Mouse (Mus musculus): ENCODE data around the gene Castor1. TPM values are rescaled to one million over a fixed set of nuclear protein-coding genes. Genes with fewer than 3 reads are reported as not detected.
A peak's percentile ranks its signal among the peaks of the same experiment; 100 is the strongest.

Castor1 gene
- polyA plus RNA-seq, 1 experiment from 2014 or later = 2.1 TPM

- Histone ChIP-seq H3K36me3 (ENCODE audit: control insufficient read depth, insufficient read depth, low read length) (no peaks in the 10 kb centered on the region), H3K27me3 (ENCODE audit: control insufficient read depth, insufficient read depth, low read length) (peaks cover 17% of the 10 kb centered on the region), H3K4me2 (ENCODE audit: low read length) (no peak overlapping the region), H3K9ac (replicated peaks; ENCODE audit: low read length) (no peak overlapping the region), H3K27ac (replicated peaks; ENCODE audit: low read depth, low read length) (no peak overlapping the region), H3K4me3 (replicated peaks; ENCODE audit: low read depth, low read length) (no peak overlapping the region), H3K9me3 (ENCODE audit: control insufficient read depth, low read length) (peaks cover 5% of the 10 kb centered on the region; the same call in 1 of the 2 replicates), H3K4me1 (ENCODE audit: control insufficient read depth, insufficient read depth, low read length) (peaks cover 8% of the 10 kb centered on the region; the same call in 1 of the 2 replicates)
- WGBS = 78% methylated on average over 17 of the region's 17 CpGs
- ATAC-seq (ENCODE audit: low FRiP score, low TSS enrichment) (no peak), DNase-seq (no peak)
These were observed 4.3 kb downstream of the Castor1 start for GRCm38 (mm10) chr11:4222046-4222950.

GRCm38 (mm10) chr11:4223393-4224188 is 5.6 kb downstream of the Castor1 start:
- Histone ChIP-seq H3K27me3 (ENCODE audit: control insufficient read depth, insufficient read depth, low read length) (peaks cover 4% of the 10 kb centered on the region; the same call in 1 of the 2 replicates), H3K27ac (replicated peaks; ENCODE audit: low read depth, low read length) (no peak overlapping the region), H3K36me3 (ENCODE audit: control insufficient read depth, insufficient read depth, low read length) (no peaks in the 10 kb centered on the region), H3K9ac (replicated peaks; ENCODE audit: low read length) (no peak overlapping the region), H3K4me2 (ENCODE audit: low read length) (no peak overlapping the region), H3K4me1 (ENCODE audit: control insufficient read depth, insufficient read depth, low read length) (no peaks in the 10 kb centered on the region), H3K4me3 (replicated peaks; ENCODE audit: low read depth, low read length) (no peak overlapping the region), H3K9me3 (ENCODE audit: control insufficient read depth, low read length) (no peaks in the 10 kb centered on the region)
- ATAC-seq (ENCODE audit: low FRiP score, low TSS enrichment) (no peak; the same call in 1 of the 2 replicates), DNase-seq (no peak)
- WGBS = 40% methylated on average over 5 of the region's 7 CpGs

GRCm38 (mm10) chr11:4224223-4224622 is 6.2 kb downstream of the Castor1 start:
- Histone ChIP-seq H3K27me3 (ENCODE audit: control insufficient read depth, insufficient read depth, low read length) (peaks cover 3% of the 10 kb centered on the region; the same call in 1 of the 2 replicates), H3K4me2 (ENCODE audit: low read length) (no peak overlapping the region), H3K36me3 (ENCODE audit: control insufficient read depth, insufficient read depth, low read length) (no peaks in the 10 kb centered on the region), H3K4me3 (replicated peaks; ENCODE audit: low read depth, low read length) (no peak overlapping the region), H3K4me1 (ENCODE audit: control insufficient read depth, insufficient read depth, low read length) (no peaks in the 10 kb centered on the region), H3K9me3 (ENCODE audit: control insufficient read depth, low read length) (no peaks in the 10 kb centered on the region), H3K9ac (replicated peaks; ENCODE audit: low read length) (no peak overlapping the region), H3K27ac (replicated peaks; ENCODE audit: low read depth, low read length) (no peak overlapping the region)
- no peak for ATAC-seq (ENCODE audit: low FRiP score, low TSS enrichment)
- no peak for DNase-seq
- WGBS = 45% methylated on average over 2 of the region's 2 CpGs

- ATAC-seq (ENCODE audit: low FRiP score, low TSS enrichment) (no peak), DNase-seq (no peak)
- H3K27ac ChIP-seq (replicated peaks; ENCODE audit: low read depth, low read length) = no peak overlapping the region
- no peaks in the 10 kb centered on the region for H3K9me3 ChIP-seq (ENCODE audit: control insufficient read depth, low read length)
- H3K4me2 ChIP-seq (ENCODE audit: low read length) = no peak overlapping the region
- H3K4me1 ChIP-seq (ENCODE audit: control insufficient read depth, insufficient read depth, low read length) = no peaks in the 10 kb centered on the region
- H3K36me3 ChIP-seq (ENCODE audit: control insufficient read depth, insufficient read depth, low read length) = no peaks in the 10 kb centered on the region
- H3K27me3 ChIP-seq (ENCODE audit: control insufficient read depth, insufficient read depth, low read length) = no peaks in the 10 kb centered on the region
- no peak overlapping the region for H3K9ac ChIP-seq (replicated peaks; ENCODE audit: low read length)
- H3K4me3 ChIP-seq (replicated peaks; ENCODE audit: low read depth, low read length) = no peak overlapping the region
- WGBS = 85% methylated on average over 5 of the region's 5 CpGs
These were observed 8.7 kb downstream of the Castor1 start for GRCm38 (mm10) chr11:4226569-4227325.

- no peaks in the 10 kb centered on the region for H3K4me1 ChIP-seq (ENCODE audit: control insufficient read depth, insufficient read depth, low read length)
- DNase-seq = peak; percentile 17
- no peaks in the 10 kb centered on the region for H3K9me3 ChIP-seq (ENCODE audit: control insufficient read depth, low read length)
- no peak overlapping the region for H3K9ac ChIP-seq (replicated peaks; ENCODE audit: low read length)
- no peaks in the 10 kb centered on the region for H3K36me3 ChIP-seq (ENCODE audit: control insufficient read depth, insufficient read depth, low read length)
- no peak overlapping the region for H3K27ac ChIP-seq (replicated peaks; ENCODE audit: low read depth, low read length)
- 58% methylated on average over 8 of the region's 8 CpGs for WGBS
- ATAC-seq (ENCODE audit: low FRiP score, low TSS enrichment) = no peak
- H3K4me3 ChIP-seq (replicated peaks; ENCODE audit: low read depth, low read length) = no peak overlapping the region
- no peak overlapping the region for H3K4me2 ChIP-seq (ENCODE audit: low read length)
- H3K27me3 ChIP-seq (ENCODE audit: control insufficient read depth, insufficient read depth, low read length) = no peaks in the 10 kb centered on the region
These were observed 10.4 kb downstream of the Castor1 start for GRCm38 (mm10) chr11:4228463-4228862.

GRCm38 (mm10) chr11:4229841-4230240 is 11.8 kb downstream of the Castor1 start:
- Histone ChIP-seq H3K9ac (replicated peaks; ENCODE audit: low read length) (no peak overlapping the region), H3K36me3 (ENCODE audit: control insufficient read depth, insufficient read depth, low read length) (no peaks in the 10 kb centered on the region), H3K4me2 (ENCODE audit: low read length) (no peak overlapping the region), H3K9me3 (ENCODE audit: control insufficient read depth, low read length) (no peaks in the 10 kb centered on the region), H3K4me1 (ENCODE audit: control insufficient read depth, insufficient read depth, low read length) (no peaks in the 10 kb centered on the region), H3K27ac (replicated peaks; ENCODE audit: low read depth, low read length) (no peak overlapping the region), H3K4me3 (replicated peaks; ENCODE audit: low read depth, low read length) (no peak overlapping the region), H3K27me3 (ENCODE audit: control insufficient read depth, insufficient read depth, low read length) (no peaks in the 10 kb centered on the region)
- WGBS = 59% methylated on average over 4 of the region's 4 CpGs
- DNase-seq = no peak
- ATAC-seq (ENCODE audit: low FRiP score, low TSS enrichment) = no peak

- no peak overlapping the region for H3K4me2 ChIP-seq (ENCODE audit: low read length)
- no peaks in the 10 kb centered on the region for H3K27me3 ChIP-seq (ENCODE audit: control insufficient read depth, insufficient read depth, low read length)
- no peaks in the 10 kb centered on the region for H3K9me3 ChIP-seq (ENCODE audit: control insufficient read depth, low read length)
- WGBS = 90% methylated on average over 2 of the region's 2 CpGs
- H3K36me3 ChIP-seq (ENCODE audit: control insufficient read depth, insufficient read depth, low read length) = no peaks in the 10 kb centered on the region
- no peak overlapping the region for H3K9ac ChIP-seq (replicated peaks; ENCODE audit: low read length)
- no peak for ATAC-seq (ENCODE audit: low FRiP score, low TSS enrichment)
- DNase-seq = no peak
- H3K4me3 ChIP-seq (replicated peaks; ENCODE audit: low read depth, low read length) = no peak overlapping the region
- H3K27ac ChIP-seq (replicated peaks; ENCODE audit: low read depth, low read length) = no peak overlapping the region
- H3K4me1 ChIP-seq (ENCODE audit: control insufficient read depth, insufficient read depth, low read length) = no peaks in the 10 kb centered on the region
These were observed 13.4 kb downstream of the Castor1 start for GRCm38 (mm10) chr11:4231435-4231834.

- Histone ChIP-seq H3K36me3 (ENCODE audit: control insufficient read depth, insufficient read depth, low read length) (no peaks in the 10 kb centered on the region), H3K27ac (replicated peaks; ENCODE audit: low read depth, low read length) (no peak overlapping the region), H3K27me3 (ENCODE audit: control insufficient read depth, insufficient read depth, low read length) (no peaks in the 10 kb centered on the region), H3K4me2 (ENCODE audit: low read length) (no peak overlapping the region), H3K9me3 (ENCODE audit: control insufficient read depth, low read length) (no peaks in the 10 kb centered on the region), H3K4me3 (replicated peaks; ENCODE audit: low read depth, low read length) (no peak overlapping the region), H3K4me1 (ENCODE audit: control insufficient read depth, insufficient read depth, low read length) (no peaks in the 10 kb centered on the region), H3K9ac (replicated peaks; ENCODE audit: low read length) (no peak overlapping the region)
- no peak for ATAC-seq (ENCODE audit: low FRiP score, low TSS enrichment)
- 70% methylated on average over 12 of the region's 12 CpGs for WGBS
- no peak for DNase-seq
These were observed 14.6 kb downstream of the Castor1 start for GRCm38 (mm10) chr11:4232644-4233043.

Measured in midbrain, embryonic 14.5 days (tissue).